ENCODE assay signal across 9 mouse cellular contexts in the genomic region with DNA sequence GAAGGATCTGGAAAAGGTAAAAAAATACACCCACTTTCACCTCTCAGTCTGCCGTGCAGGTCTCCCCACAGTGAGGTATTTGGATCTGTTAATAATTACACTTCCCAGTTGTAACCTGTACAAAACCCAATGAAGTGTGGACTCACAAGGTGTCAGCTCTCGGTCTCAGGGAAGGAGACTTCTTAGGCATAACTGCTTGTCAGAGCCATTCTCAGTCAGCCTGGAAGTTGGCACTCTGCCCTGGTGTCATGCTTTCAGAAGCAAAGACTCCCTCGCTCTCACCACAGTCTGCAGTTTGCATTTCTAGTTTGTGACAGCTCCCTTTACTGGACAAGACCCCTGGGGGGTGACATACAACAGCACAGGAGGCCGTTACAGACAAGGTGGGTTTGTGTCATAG. TPM values are rescaled to one million over a fixed set of nuclear protein-coding genes. Genes with fewer than 3 reads are reported as not detected.
DNase-seq lines count a peak whose midpoint lies in the region; ATAC-seq lines count a peak whose summit lies in the region.
"Had no signal": no experiment of that assay in that cellular context is flagged by ENCODE, and none has a peak within 500 bp of the region (broad histone marks: within the 10 kb centered on the region; RNA-seq: fewer than 3 reads in every experiment).

No protein-coding gene starts in this region.

- peaks cover 16% of the 10 kb centered on the region for H3K4me1 ChIP-seq in embryonic facial prominence, embryonic 13.5 days
- H3K4me1 ChIP-seq in embryonic facial prominence, embryonic 10.5 days: peaks cover 35% of the 10 kb centered on the region
- H3K4me1 ChIP-seq in forebrain, embryonic 14.5 days (ENCODE audit: control insufficient read depth, insufficient read depth, low read length): peaks cover 13% of the 10 kb centered on the region; the same call in 1 of the 2 replicates
- peaks cover 14% of the 10 kb centered on the region for H3K4me1 ChIP-seq in stomach, embryonic 14.5 days (ENCODE audit: control insufficient read depth, insufficient read depth, low read length)

- no peak overlapping the region for H3K9ac ChIP-seq in embryonic facial prominence, embryonic 13.5 days
- no peak overlapping the region for H3K9ac ChIP-seq in forebrain, embryonic 14.5 days (ENCODE audit: low read length)
- no peak overlapping the region for H3K9ac ChIP-seq in stomach, embryonic 14.5 days (replicated peaks; ENCODE audit: low read depth, low read length)
- H3K9ac ChIP-seq: liver, embryonic 15.5 days had no signal

- H3K27ac ChIP-seq in embryonic facial prominence, embryonic 13.5 days: no peak overlapping the region
- H3K27ac ChIP-seq in embryonic facial prominence, embryonic 10.5 days (replicated peaks): no peak overlapping the region
- H3K27ac ChIP-seq in forebrain, embryonic 14.5 days (ENCODE audit: low read depth, low read length): no peak overlapping the region
- H3K27ac ChIP-seq in stomach, embryonic 14.5 days (ENCODE audit: low read length): 0 out of 2 replicates have a peak overlapping the region, but pooled peaks have one; percentile 83
- H3K27ac ChIP-seq: liver, embryonic 15.5 days had no signal

- DNase-seq in embryonic facial prominence, embryonic 10.5 days (ENCODE audit: low spot score): no peak
- peak; percentile 27 for DNase-seq in 3T3-L1 (ENCODE audit: low read depth, low spot score)
- DNase-seq in forebrain, embryonic 14.5 days (ENCODE audit: low spot score): peak; percentile 71
- DNase-seq in kidney, adult 18-20 months: peak; percentile 88
- no peak for DNase-seq in frontal cortex, postnatal 14 days (ENCODE audit: low spot score in 2 of 2)
- no peak for DNase-seq in thymus, postnatal 4 days

- peak; percentile 45; the same call in 1 of the 2 replicates for ATAC-seq in embryonic facial prominence, embryonic 13.5 days (ENCODE audit: insufficient number of reproducible peaks, insufficient read depth, low FRiP score, low TSS enrichment, low read depth)
- ATAC-seq in forebrain, embryonic 14.5 days: peak; percentile 38; the same call in 1 of the 2 replicates
- no peak for ATAC-seq in stomach, embryonic 14.5 days (ENCODE audit: insufficient number of reproducible peaks, insufficient read depth, low FRiP score, low read depth)

- H3K36me3 ChIP-seq in embryonic facial prominence, embryonic 13.5 days: no peaks in the 10 kb centered on the region
- no peaks in the 10 kb centered on the region for H3K36me3 ChIP-seq in embryonic facial prominence, embryonic 10.5 days (replicated peaks)
- H3K36me3 ChIP-seq in forebrain, embryonic 14.5 days (ENCODE audit: control insufficient read depth, insufficient read depth, low read length): no peaks in the 10 kb centered on the region
- H3K36me3 ChIP-seq in stomach, embryonic 14.5 days (ENCODE audit: control insufficient read depth, insufficient read depth, low read length): no peaks in the 10 kb centered on the region
- H3K36me3 ChIP-seq: liver, embryonic 15.5 days had no signal

- no peaks in the 10 kb centered on the region for H3K9me3 ChIP-seq in embryonic facial prominence, embryonic 13.5 days
- no peaks in the 10 kb centered on the region for H3K9me3 ChIP-seq in embryonic facial prominence, embryonic 10.5 days
- no peaks in the 10 kb centered on the region for H3K9me3 ChIP-seq in forebrain, embryonic 14.5 days (replicated peaks; ENCODE audit: control insufficient read depth, low read length)
- H3K9me3 ChIP-seq in stomach, embryonic 14.5 days (ENCODE audit: control insufficient read depth, low read depth, low read length): no peaks in the 10 kb centered on the region
- H3K9me3 ChIP-seq: liver, embryonic 15.5 days had no signal

- 49% methylated on average over 4 of the region's 4 CpGs for WGBS in embryonic facial prominence, embryonic 13.5 days
- WGBS in embryonic facial prominence, embryonic 10.5 days: 74% methylated on average over 4 of the region's 4 CpGs
- 37% methylated on average over 4 of the region's 4 CpGs for WGBS in forebrain, embryonic 14.5 days
- WGBS in stomach, embryonic 14.5 days: 48% methylated on average over 4 of the region's 4 CpGs

- no peak overlapping the region for H3K4me2 ChIP-seq in embryonic facial prominence, embryonic 13.5 days
- no peak overlapping the region for H3K4me2 ChIP-seq in forebrain, embryonic 14.5 days (ENCODE audit: low read length)
- no peak overlapping the region for H3K4me2 ChIP-seq in stomach, embryonic 14.5 days (replicated peaks; ENCODE audit: low read depth, low read length)
- H3K4me2 ChIP-seq: liver, embryonic 15.5 days had no signal

- 0 out of 2 replicates have a peak, but pooled peaks cover 4% of the 10 kb centered on the region for H3K27me3 ChIP-seq in embryonic facial prominence, embryonic 13.5 days
- H3K27me3 ChIP-seq in embryonic facial prominence, embryonic 10.5 days (replicated peaks; ENCODE audit: low read depth, poor library complexity, severe bottlenecking): no peaks in the 10 kb centered on the region
- no peaks in the 10 kb centered on the region for H3K27me3 ChIP-seq in forebrain, embryonic 14.5 days (replicated peaks; ENCODE audit: control insufficient read depth, insufficient read depth, low read length)
- H3K27me3 ChIP-seq in stomach, embryonic 14.5 days (ENCODE audit: control insufficient read depth, insufficient read depth, low read length): no peaks in the 10 kb centered on the region

- no peak overlapping the region for H3K4me3 ChIP-seq in embryonic facial prominence, embryonic 13.5 days
- H3K4me3 ChIP-seq in embryonic facial prominence, embryonic 10.5 days: no peak overlapping the region
- no peak overlapping the region for H3K4me3 ChIP-seq in forebrain, embryonic 14.5 days (ENCODE audit: low read depth, low read length)
- no peak overlapping the region for H3K4me3 ChIP-seq in stomach, embryonic 14.5 days (ENCODE audit: low read depth, low read length)
- H3K4me3 ChIP-seq: liver, embryonic 15.5 days had no signal

RNA-seq across cellular contexts. Expression of a gene that starts 15.5 kb away (rescaled TPM):
- polyA plus RNA-seq in embryonic facial prominence, embryonic 13.5 days (2015; fragmentation: Nextera tagmentation; extraction: Ambion mirVana): 57.8 and 68.7 TPM in 2 replicates
- 61.0 and 64.8 TPM in 2 replicates for polyA plus RNA-seq in embryonic facial prominence, embryonic 10.5 days (2016; fragmentation: Nextera tagmentation; extraction: Ambion mirVana)
- 107 and 129 TPM in 2 replicates for polyA plus RNA-seq in forebrain, embryonic 14.5 days (2014; fragmentation: Nextera tagmentation; extraction: Ambion mirVana)
- 84.6 and 99.3 TPM in 2 replicates for polyA plus RNA-seq in stomach, embryonic 14.5 days (2014; fragmentation: Nextera tagmentation; extraction: Ambion mirVana)

RNA-seq across cellular contexts. Expression of a gene that starts 16.8 kb away (rescaled TPM):
- polyA plus RNA-seq in embryonic facial prominence, embryonic 13.5 days (2015; fragmentation: Nextera tagmentation; extraction: Ambion mirVana): 6.0 TPM in 2 replicates
- 2.8 and 3.3 TPM in 2 replicates for polyA plus RNA-seq in embryonic facial prominence, embryonic 10.5 days (2016; fragmentation: Nextera tagmentation; extraction: Ambion mirVana)
- 16.9 and 21.1 TPM in 2 replicates for polyA plus RNA-seq in forebrain, embryonic 14.5 days (2014; fragmentation: Nextera tagmentation; extraction: Ambion mirVana)
- 6.9 and 7.2 TPM in 2 replicates for polyA plus RNA-seq in stomach, embryonic 14.5 days (2014; fragmentation: Nextera tagmentation; extraction: Ambion mirVana)

Comparison
In these comparisons a context has a peak if more than half of its experiments do, and no peak if none do; other contexts are left out.
1. DNase-seq: peak in 3T3-L1 (single experiment), forebrain, embryonic 14.5 days (single experiment) and kidney, adult 18-20 months (single experiment); none in embryonic facial prominence, embryonic 10.5 days (single experiment), frontal cortex, postnatal 14 days (0 of 2) and thymus, postnatal 4 days (single experiment).